Mouse (Mus musculus): ENCODE results near the gene Olfr484. TPM values are rescaled to one million over a fixed set of nuclear protein-coding genes. Genes with fewer than 3 reads are reported as not detected.

Gene Olfr484
- polyA plus RNA-seq, 1 experiment from 2014 or later = not detected

Other genes with a start within 250 kb of the Olfr484 start
- not detected in 2 replicates for gene Olfr472, start 229.5 kb downstream of the Olfr484 start, polyA plus RNA-seq (2015; fragmentation: Nextera tagmentation; extraction: Ambion mirVana)
- not detected in 2 replicates for gene Olfr473, start 197.0 kb downstream of the Olfr484 start, polyA plus RNA-seq (2015; fragmentation: Nextera tagmentation; extraction: Ambion mirVana)
- not detected in 2 replicates for gene Olfr474, start 172.8 kb downstream of the Olfr484 start, polyA plus RNA-seq (2015; fragmentation: Nextera tagmentation; extraction: Ambion mirVana)
- not detected in 2 replicates for gene Olfr476, start 162.6 kb downstream of the Olfr484 start, polyA plus RNA-seq (2015; fragmentation: Nextera tagmentation; extraction: Ambion mirVana)
- gene Olfr477, start 140.8 kb downstream of the Olfr484 start, polyA plus RNA-seq (2015; fragmentation: Nextera tagmentation; extraction: Ambion mirVana) = not detected in 2 replicates
- gene Olfr478, start 93.5 kb downstream of the Olfr484 start, polyA plus RNA-seq (2015; fragmentation: Nextera tagmentation; extraction: Ambion mirVana) = not detected in 2 replicates
- not detected in 2 replicates for gene Olfr479, start 76.8 kb downstream of the Olfr484 start, polyA plus RNA-seq (2015; fragmentation: Nextera tagmentation; extraction: Ambion mirVana)
- not detected in 2 replicates for gene Olfr480, start 60.1 kb downstream of the Olfr484 start, polyA plus RNA-seq (2015; fragmentation: Nextera tagmentation; extraction: Ambion mirVana)
- not detected in 2 replicates for gene Olfr481, start 47.6 kb downstream of the Olfr484 start, polyA plus RNA-seq (2015; fragmentation: Nextera tagmentation; extraction: Ambion mirVana)
- gene Olfr482, start 29.9 kb downstream of the Olfr484 start, polyA plus RNA-seq (2015; fragmentation: Nextera tagmentation; extraction: Ambion mirVana) = 0.06 TPM in 1 of 2 replicates, not detected in the other
- not detected in 2 replicates for gene Olfr483, start 26.6 kb downstream of the Olfr484 start, polyA plus RNA-seq (2015; fragmentation: Nextera tagmentation; extraction: Ambion mirVana)
- not detected in 2 replicates for gene Olfr485, start 32.4 kb upstream of the Olfr484 start, polyA plus RNA-seq (2015; fragmentation: Nextera tagmentation; extraction: Ambion mirVana)
- not detected in 2 replicates for gene Olfr486, start 45.3 kb upstream of the Olfr484 start, polyA plus RNA-seq (2015; fragmentation: Nextera tagmentation; extraction: Ambion mirVana)
- not detected in 2 replicates for gene Olfr487, start 87.2 kb upstream of the Olfr484 start, polyA plus RNA-seq (2015; fragmentation: Nextera tagmentation; extraction: Ambion mirVana)
- gene Olfr488, start 130.9 kb upstream of the Olfr484 start, polyA plus RNA-seq (2015; fragmentation: Nextera tagmentation; extraction: Ambion mirVana) = not detected in 2 replicates
- gene Olfr490, start 161.5 kb upstream of the Olfr484 start, polyA plus RNA-seq (2015; fragmentation: Nextera tagmentation; extraction: Ambion mirVana) = not detected in 2 replicates
- gene Olfr491, start 186.0 kb upstream of the Olfr484 start, polyA plus RNA-seq (2015; fragmentation: Nextera tagmentation; extraction: Ambion mirVana) = not detected in 2 replicates
- gene Olfr492, start 196.2 kb upstream of the Olfr484 start, polyA plus RNA-seq (2015; fragmentation: Nextera tagmentation; extraction: Ambion mirVana) = not detected in 2 replicates
- gene Olfr493, start 219.5 kb upstream of the Olfr484 start, polyA plus RNA-seq (2015; fragmentation: Nextera tagmentation; extraction: Ambion mirVana) = not detected in 2 replicates
- not detected in 2 replicates for gene Olfr494, start 237.9 kb upstream of the Olfr484 start, polyA plus RNA-seq (2015; fragmentation: Nextera tagmentation; extraction: Ambion mirVana)